Mouse (Mus musculus) limb, embryonic 15.5 days (tissue): ENCODE results near the gene Ambra1. TPM values are rescaled to one million over a fixed set of nuclear protein-coding genes. Genes with fewer than 3 reads are reported as not detected.
"Not testable (repeated sequence)": the region's sequence is repeated elsewhere in the genome, so short reads cannot be mapped to it uniquely, and the experiment has no call there.

Experiments used
- ATAC-seq: fragments of 200-750 bp; cut with Nextera tagmentation; 2 replicates; pipeline ENCODE4 v1.8.0; 2017; ENCODE audit warnings: low read depth, moderate TSS enrichment; ENCODE audit not compliant: insufficient number of reproducible peaks, low FRiP score, low TSS enrichment
- H3K27ac ChIP-seq: fragments of 300-500 bp; sonication (generic); 2 replicates; pipeline ENCODE4 v1.5.1; 2015; ENCODE audit warnings: moderate library complexity, mild to moderate bottlenecking, inconsistent platforms
- H3K27me3 ChIP-seq: fragments of 300-500 bp; sonication (generic); 2 replicates; pipeline ENCODE4 v1.6.1; 2015; ENCODE audit warnings: inconsistent platforms
- H3K36me3 ChIP-seq: fragments of 300-500 bp; sonication (generic); 2 replicates; pipeline ENCODE4 v1.6.1; 2015; ENCODE audit warnings: inconsistent platforms
- H3K4me1 ChIP-seq: fragments of 300-500 bp; sonication (generic); 2 replicates; pipeline ENCODE4 v1.6.1; 2015; ENCODE audit warnings: inconsistent platforms
- H3K4me2 ChIP-seq: fragments of 300-500 bp; sonication (generic); 2 replicates; pipeline ENCODE4 v1.6.1; 2015; ENCODE audit warnings: mild to moderate bottlenecking, inconsistent platforms
- H3K4me3 ChIP-seq: fragments of 300-500 bp; sonication (generic); 2 replicates; pipeline ENCODE4 v1.5.1; 2015; ENCODE audit warnings: mild to moderate bottlenecking, inconsistent platforms
- H3K9ac ChIP-seq: fragments of 300-500 bp; sonication (generic); 2 replicates; pipeline ENCODE4 v1.6.1; 2015; ENCODE audit warnings: inconsistent platforms
- H3K9me3 ChIP-seq: fragments of 300-500 bp; sonication (generic); 2 replicates; pipeline ENCODE4 v1.6.1; 2016; ENCODE audit warnings: inconsistent platforms
- WGBS: fragments of 180-500 bp; shearing (Covaris S2); methylation state at CpG from one replicate; pipeline ENCODE4 v1.1.7; 2015; 5-methylcytosine and 5-hydroxymethylcytosine counted together
- polyA plus RNA-seq: library from polyadenylated mRNA; unstranded; fragments of >200 nt; fragmentation: Nextera tagmentation; extraction: Ambion mirVana; gene quantifications from 2 replicates; pipeline ENCODE4 v1.2.1, GENCODE M21; 2015

Gene Ambra1
- polyA plus RNA-seq, 1 experiment from 2014 or later, result 17.1 TPM

DNA sequence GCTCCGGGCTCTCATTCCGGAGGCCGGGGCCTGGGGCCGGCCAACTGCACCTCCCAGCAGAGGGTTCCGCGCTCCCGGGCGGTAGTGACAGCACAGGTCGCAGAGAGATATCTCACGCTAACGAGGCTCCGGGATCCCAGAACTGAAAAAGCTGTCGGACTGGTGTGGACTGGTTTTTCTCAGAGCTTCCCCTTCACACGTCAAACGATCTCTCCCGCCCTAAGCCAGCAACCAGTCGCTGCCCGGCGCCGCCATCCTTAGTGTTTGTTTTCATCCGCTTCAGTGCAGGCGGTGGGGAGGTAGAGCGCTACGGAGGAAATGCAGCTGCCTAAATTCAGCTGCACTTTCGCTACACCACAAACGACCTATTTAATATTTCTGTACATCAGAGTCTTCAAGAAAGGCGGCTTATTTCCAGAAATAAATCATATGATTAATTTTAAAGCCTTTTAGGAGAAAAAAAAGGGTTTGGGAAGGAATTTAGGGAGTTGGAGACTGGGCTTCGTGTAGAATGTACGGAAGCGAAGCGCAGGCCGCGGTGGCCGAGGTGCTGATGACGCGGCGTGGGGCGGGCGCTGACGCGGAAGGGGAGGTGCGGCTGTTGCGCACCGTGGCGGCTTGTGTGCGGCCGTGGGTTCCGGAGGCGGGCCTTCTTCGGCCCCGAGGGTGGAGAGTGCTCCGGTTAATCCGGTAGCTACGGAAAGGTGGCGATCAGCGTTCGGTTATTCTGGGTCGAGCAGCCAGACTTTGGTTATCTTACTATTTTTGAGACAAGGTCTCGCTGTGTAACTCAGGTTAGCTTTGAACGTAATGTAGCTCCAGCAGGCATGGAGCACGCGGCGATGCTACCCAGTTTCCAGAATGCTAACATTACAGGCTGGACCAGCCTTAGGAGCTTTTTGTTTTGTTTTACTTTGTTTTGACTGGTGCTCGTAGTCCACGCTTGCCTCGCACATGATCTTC lies 19.4 kb upstream of the Ambra1 start, which contains the start of the genes Atg13 and Harbi1:
TSS of gene Atg13 (minus strand) at position 305 of the 963 bp plus-strand sequence.
TSS of gene Harbi1 (plus strand) at position 581 of the 963 bp plus-strand sequence.
- peak; percentile 96 for ATAC-seq
- H3K9ac ChIP-seq, result peak within 1 kb of the TSS; percentile 66
- peaks cover 17% of the 10 kb centered on the region for H3K4me1 ChIP-seq
- peak within 1 kb of the TSS; percentile 100 for H3K4me3 ChIP-seq
- no peaks in the 10 kb centered on the region for H3K9me3 ChIP-seq
- H3K36me3 ChIP-seq, result no peaks in the 10 kb centered on the region; the same call in 1 of the 2 replicates
- H3K4me2 ChIP-seq, result peak within 1 kb of the TSS; percentile 60
- under 1% methylated on average over 66 of the region's 66 CpGs for WGBS
- peak within 1 kb of the TSS; percentile 91 for H3K27ac ChIP-seq
- H3K27me3 ChIP-seq, result no peaks in the 10 kb centered on the region

- Histone ChIP-seq H3K4me2 (peak overlapping the region; percentile 60), H3K9ac (peak overlapping the region; percentile 66), H3K27ac (peak overlapping the region; percentile 91), H3K4me1 (peaks cover 17% of the 10 kb centered on the region), H3K9me3 (no peaks in the 10 kb centered on the region), H3K4me3 (peak overlapping the region; percentile 100), H3K36me3 (no peaks in the 10 kb centered on the region; the same call in 1 of the 2 replicates), H3K27me3 (no peaks in the 10 kb centered on the region)
- WGBS, result 2% methylated on average over 8 of the region's 8 CpGs
- no peak for ATAC-seq
These were observed 18.5 kb upstream of the Ambra1 start for GRCm38 (mm10) chr2:91711256-91711925.

DNA sequence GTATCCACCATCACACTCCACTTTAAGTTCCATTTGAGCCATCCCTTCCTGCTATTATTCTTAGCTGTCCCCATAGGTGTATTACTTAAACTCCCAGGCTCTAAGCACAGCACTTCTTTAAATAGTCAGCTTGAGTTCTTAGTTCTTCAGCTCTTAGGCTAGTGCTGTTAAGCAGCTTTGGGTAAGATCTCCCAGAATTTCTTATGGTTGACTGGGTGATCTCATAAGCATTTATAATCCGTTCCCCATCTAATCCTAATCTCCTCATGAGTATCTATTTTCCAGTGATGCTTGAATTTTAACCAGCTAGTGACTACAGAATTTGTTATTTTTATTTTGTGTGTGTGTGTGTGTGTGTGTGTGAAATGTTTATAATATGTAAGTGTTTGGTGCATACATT lies 15.0 kb upstream of the Ambra1 start:
- Histone ChIP-seq H3K4me2 (no peak overlapping the region), H3K36me3 (peaks cover 20% of the 10 kb centered on the region; the same call in 1 of the 2 replicates), H3K4me1 (peaks cover 13% of the 10 kb centered on the region; the same call in 1 of the 2 replicates), H3K27me3 (no peaks in the 10 kb centered on the region), H3K9ac (no peak overlapping the region), H3K4me3 (no peak overlapping the region), H3K27ac (no peak overlapping the region), H3K9me3 (no peaks in the 10 kb centered on the region)
- 93% methylated on average over 1 of the region's 1 CpGs for WGBS
- ATAC-seq, result no peak

DNA sequence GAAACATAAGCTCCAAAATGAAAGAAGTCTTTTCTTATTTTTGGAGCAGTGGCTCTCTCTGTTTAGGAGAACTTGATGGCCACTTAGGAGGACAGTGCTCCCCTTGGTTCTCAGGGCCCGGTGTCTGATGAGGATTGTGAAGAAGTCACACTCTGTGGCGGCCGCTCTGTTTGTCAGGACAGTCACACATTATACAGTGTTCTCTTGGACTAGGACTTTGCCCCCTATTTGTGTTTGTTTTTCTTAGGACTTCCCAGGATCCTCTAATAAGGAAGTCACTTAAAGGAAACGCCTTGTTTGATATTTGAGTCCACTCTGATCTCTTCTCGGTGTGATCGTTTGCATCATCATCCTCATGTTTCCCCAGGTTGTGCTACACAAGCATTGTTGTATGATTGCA lies 11.7 kb upstream of the Ambra1 start:
- Histone ChIP-seq H3K4me2 (no peak overlapping the region), H3K9ac (no peak overlapping the region), H3K27ac (no peak overlapping the region), H3K4me3 (no peak overlapping the region), H3K9me3 (no peaks in the 10 kb centered on the region), H3K4me1 (no peaks in the 10 kb centered on the region), H3K27me3 (no peaks in the 10 kb centered on the region), H3K36me3 (peaks cover 35% of the 10 kb centered on the region)
- no peak for ATAC-seq
- 88% methylated on average over 6 of the region's 6 CpGs for WGBS

DNA sequence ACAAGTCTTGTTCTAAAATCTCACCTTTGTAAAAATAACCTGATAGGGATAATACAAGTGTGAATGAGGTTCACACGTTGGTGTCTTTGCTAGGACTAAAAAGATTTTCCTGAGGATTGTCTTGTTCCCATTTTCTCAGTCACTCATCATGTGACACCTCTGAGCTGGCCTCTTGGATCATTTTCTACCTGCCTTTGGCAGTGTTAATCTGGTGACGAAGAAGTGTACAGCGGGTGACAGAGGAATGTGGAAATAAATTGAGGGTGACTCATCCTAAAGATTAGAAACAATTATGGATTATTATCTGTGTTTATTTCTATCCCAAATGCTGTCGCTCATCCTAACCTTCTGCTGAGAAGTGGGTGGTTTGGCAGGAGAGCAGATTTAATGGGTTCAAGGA lies 6.6 kb upstream of the Ambra1 start:
- H3K9ac ChIP-seq, result no peak overlapping the region
- H3K27me3 ChIP-seq, result 0 out of 2 replicates have a peak, but pooled peaks cover 5% of the 10 kb centered on the region
- H3K4me3 ChIP-seq, result no peak overlapping the region
- H3K36me3 ChIP-seq, result peaks cover 26% of the 10 kb centered on the region
- H3K27ac ChIP-seq, result no peak overlapping the region
- H3K4me1 ChIP-seq, result no peaks in the 10 kb centered on the region
- H3K9me3 ChIP-seq, result no peaks in the 10 kb centered on the region
- no peak for ATAC-seq
- no peak overlapping the region for H3K4me2 ChIP-seq
- WGBS, result 65% methylated on average over 4 of the region's 4 CpGs

DNA sequence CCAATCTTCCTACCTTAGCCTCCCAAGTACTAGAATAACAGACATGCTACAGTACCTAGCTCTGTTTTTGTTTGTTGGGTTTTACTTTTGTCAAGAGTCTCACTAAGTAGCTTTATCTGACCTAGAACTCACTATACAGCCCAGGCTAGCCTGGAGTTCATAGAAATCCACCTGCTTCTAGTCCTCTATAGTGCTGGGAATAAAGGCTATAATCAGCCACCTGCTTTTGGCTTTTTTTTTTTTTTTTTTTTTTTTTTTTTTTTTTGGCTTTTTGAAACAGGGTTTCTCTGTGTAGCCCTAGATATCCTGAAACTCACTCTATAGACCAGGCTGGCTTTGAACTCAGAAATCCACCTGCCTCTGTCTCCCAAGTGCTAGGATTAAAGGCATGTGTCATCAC lies 6.0 kb upstream of the Ambra1 start:
- no peak overlapping the region for H3K9ac ChIP-seq
- H3K4me1 ChIP-seq, result no peaks in the 10 kb centered on the region
- no peaks in the 10 kb centered on the region for H3K9me3 ChIP-seq
- H3K4me2 ChIP-seq, result no peak overlapping the region
- H3K27ac ChIP-seq, result no peak overlapping the region
- peaks cover 21% of the 10 kb centered on the region for H3K36me3 ChIP-seq
- H3K4me3 ChIP-seq, result no peak overlapping the region
- no peak for ATAC-seq
- 0 out of 2 replicates have a peak, but pooled peaks cover 5% of the 10 kb centered on the region for H3K27me3 ChIP-seq

DNA sequence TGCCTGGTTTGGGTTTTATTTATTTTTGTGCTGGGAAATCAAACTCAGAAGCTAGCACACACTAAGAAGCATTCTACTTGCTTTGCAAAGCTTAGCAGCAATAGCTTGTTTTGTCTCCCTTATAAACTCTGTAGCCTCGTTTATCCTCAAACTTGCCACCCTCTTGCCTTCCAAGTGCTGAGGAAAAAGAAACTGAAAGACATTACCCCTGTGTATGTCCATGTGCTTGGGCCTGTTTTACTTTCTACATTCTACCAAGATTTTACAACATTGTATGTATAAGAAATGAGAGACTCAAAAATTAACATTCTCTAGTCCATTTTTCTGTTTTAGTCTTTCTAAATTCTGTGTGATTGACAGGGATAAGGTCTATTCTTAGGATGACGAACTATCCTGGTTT lies 5.2 kb upstream of the Ambra1 start:
- no peak overlapping the region for H3K27ac ChIP-seq
- WGBS, result 64% methylated on average over 2 of the region's 2 CpGs
- ATAC-seq, result no peak

GRCm38 (mm10) chr2:91725476-91725875 lies 4.5 kb upstream of the Ambra1 start:
- H3K4me3 ChIP-seq, H3K36me3 ChIP-seq, ATAC-seq, H3K27me3 ChIP-seq, H3K4me1 ChIP-seq, H3K27ac ChIP-seq, H3K9ac ChIP-seq, H3K4me2 ChIP-seq, H3K9me3 ChIP-seq: not testable (repeated sequence)
- 45% methylated on average over 4 of the region's 4 CpGs for WGBS

More for the DNA sequence above, 5.2 kb upstream of the Ambra1 start:
- peaks cover 16% of the 10 kb centered on the region for H3K36me3 ChIP-seq
- no peak overlapping the region for H3K4me3 ChIP-seq
- H3K27me3 ChIP-seq, result 0 out of 2 replicates have a peak, but pooled peaks cover 5% of the 10 kb centered on the region
- H3K4me1 ChIP-seq, result no peaks in the 10 kb centered on the region
- H3K4me2 ChIP-seq, result no peak overlapping the region
- H3K9me3 ChIP-seq, result no peaks in the 10 kb centered on the region
- no peak overlapping the region for H3K9ac ChIP-seq

DNA sequence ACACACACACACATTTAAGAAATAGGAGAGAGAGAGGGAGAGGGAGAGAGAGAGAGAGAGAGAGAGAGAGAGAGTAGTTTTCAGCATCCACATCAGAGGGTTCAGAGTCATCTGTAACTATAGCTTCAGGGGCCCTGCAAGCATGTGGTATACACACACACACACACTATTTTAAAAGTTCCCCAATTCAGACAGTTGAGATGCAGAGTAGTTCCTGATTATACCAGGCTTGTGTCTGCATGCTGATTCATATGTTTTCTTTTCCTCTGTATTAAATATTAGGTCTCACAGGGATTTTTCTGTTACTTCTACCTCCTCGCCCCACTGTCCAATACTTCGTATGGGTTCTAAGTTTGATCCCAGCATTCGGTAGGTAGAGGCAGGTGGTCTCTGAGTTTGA lies 2.9 kb upstream of the Ambra1 start:
- 82% methylated on average over 3 of the region's 3 CpGs for WGBS
- no peak for ATAC-seq
- no peak overlapping the region for H3K4me2 ChIP-seq
- H3K9me3 ChIP-seq, result no peaks in the 10 kb centered on the region
- H3K4me3 ChIP-seq, result no peak overlapping the region
- H3K36me3 ChIP-seq, result no peaks in the 10 kb centered on the region
- H3K9ac ChIP-seq, result no peak overlapping the region
- no peak overlapping the region for H3K27ac ChIP-seq
- H3K4me1 ChIP-seq, result no peaks in the 10 kb centered on the region
- H3K27me3 ChIP-seq, result 0 out of 2 replicates have a peak, but pooled peaks cover 5% of the 10 kb centered on the region

GRCm38 (mm10) chr2:91729571-91729970 lies 363 bp upstream of the Ambra1 start:
- H3K9me3 ChIP-seq, result no peaks in the 10 kb centered on the region
- no peak for ATAC-seq
- 0 out of 2 replicates have a peak, but pooled peaks cover 3% of the 10 kb centered on the region for H3K36me3 ChIP-seq
- peak overlapping the region; percentile 95; the same call in 1 of the 2 replicates for H3K27ac ChIP-seq
- peak overlapping the region; percentile 55 for H3K4me2 ChIP-seq
- no peak overlapping the region for H3K9ac ChIP-seq
- H3K27me3 ChIP-seq, result 0 out of 2 replicates have a peak, but pooled peaks cover 5% of the 10 kb centered on the region
- WGBS, result 18% methylated on average over 4 of the region's 4 CpGs
- H3K4me3 ChIP-seq, result peak overlapping the region; percentile 97
- H3K4me1 ChIP-seq, result no peaks in the 10 kb centered on the region

DNA sequence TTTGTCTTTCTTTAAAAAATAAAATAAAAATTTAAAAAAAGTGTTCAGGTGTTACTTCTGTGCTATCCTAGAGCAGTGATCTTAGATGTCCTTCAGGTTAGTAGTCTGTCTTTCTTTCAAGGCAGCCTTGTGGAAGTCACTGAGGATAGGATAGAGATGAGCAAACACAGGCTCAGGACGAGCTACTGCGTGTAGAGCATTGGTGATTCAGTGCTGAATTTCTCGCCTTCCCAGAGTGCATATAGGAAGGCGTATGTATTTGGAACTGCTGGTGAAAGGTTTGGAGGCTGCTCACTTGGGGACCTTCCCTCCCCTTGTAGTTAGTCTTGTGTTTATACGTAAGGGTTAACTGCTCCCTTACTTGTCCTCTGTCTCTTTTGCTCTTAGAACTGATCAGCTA lies 5.3 kb downstream of the Ambra1 start:
- no peak overlapping the region for H3K4me3 ChIP-seq
- ATAC-seq, result no peak
- 92% methylated on average over 5 of the region's 5 CpGs for WGBS

More for the DNA sequence above, 5.3 kb downstream of the Ambra1 start:
- Histone ChIP-seq H3K27me3 (no peaks in the 10 kb centered on the region), H3K36me3 (0 out of 2 replicates have a peak, but pooled peaks cover 3% of the 10 kb centered on the region), H3K4me2 (no peak overlapping the region), H3K9ac (no peak overlapping the region), H3K27ac (no peak overlapping the region), H3K4me1 (no peaks in the 10 kb centered on the region), H3K9me3 (no peaks in the 10 kb centered on the region)
